Mouse (Mus musculus) embryonic fibroblast, embryonic 13.5 days (primary cell): ENCODE measurements at regions not wholly inside any gene's neighbourhood (a gene's known extent, or its start where the extent isn't known, plus 50 kb on each side); places are given as distances from the start of the nearest gene placed in this dataset.

Experiments used
- CTCF ChIP-seq: IDR thresholded peaks from 2 replicates; pipeline ENCODE4 v1.5.1; 2011; ENCODE audit warnings: mild to moderate bottlenecking, control low read depth, low read length, moderate library complexity, borderline replicate concordance; ENCODE audit not compliant: insufficient read depth
- POLR2A ChIP-seq: IDR thresholded peaks from 2 replicates; pipeline ENCODE4 v1.6.1; 2011; ENCODE audit warnings: low read depth, mild to moderate bottlenecking, control low read depth, low read length, moderate library complexity

DNA sequence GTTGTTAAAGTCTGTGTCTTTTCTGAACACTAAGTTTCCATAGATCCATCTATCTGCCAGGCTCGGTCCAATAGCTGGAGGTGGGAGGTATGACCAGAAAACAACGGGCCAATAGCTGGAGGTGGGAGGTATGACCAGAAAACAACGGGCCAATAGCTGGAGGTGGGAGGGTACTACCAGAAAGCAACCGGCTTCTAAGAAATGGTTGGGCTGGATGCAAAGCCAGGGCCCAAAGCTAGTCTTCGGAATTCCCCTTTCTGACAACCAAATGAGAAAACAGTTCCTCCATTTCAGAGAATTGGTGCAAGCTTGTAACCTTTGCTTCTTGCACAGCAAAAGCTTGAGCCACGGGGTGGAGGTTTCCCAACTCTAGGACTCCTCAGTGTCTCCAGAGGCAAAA is 147.1 kb upstream of the 1600014C23Rik start:
- TF ChIP-seq CTCF (no peak), POLR2A (no peak)
